Mouse (Mus musculus): Measurements from ENCODE around the gene Tmem206.

Gene Tmem206

DNA sequence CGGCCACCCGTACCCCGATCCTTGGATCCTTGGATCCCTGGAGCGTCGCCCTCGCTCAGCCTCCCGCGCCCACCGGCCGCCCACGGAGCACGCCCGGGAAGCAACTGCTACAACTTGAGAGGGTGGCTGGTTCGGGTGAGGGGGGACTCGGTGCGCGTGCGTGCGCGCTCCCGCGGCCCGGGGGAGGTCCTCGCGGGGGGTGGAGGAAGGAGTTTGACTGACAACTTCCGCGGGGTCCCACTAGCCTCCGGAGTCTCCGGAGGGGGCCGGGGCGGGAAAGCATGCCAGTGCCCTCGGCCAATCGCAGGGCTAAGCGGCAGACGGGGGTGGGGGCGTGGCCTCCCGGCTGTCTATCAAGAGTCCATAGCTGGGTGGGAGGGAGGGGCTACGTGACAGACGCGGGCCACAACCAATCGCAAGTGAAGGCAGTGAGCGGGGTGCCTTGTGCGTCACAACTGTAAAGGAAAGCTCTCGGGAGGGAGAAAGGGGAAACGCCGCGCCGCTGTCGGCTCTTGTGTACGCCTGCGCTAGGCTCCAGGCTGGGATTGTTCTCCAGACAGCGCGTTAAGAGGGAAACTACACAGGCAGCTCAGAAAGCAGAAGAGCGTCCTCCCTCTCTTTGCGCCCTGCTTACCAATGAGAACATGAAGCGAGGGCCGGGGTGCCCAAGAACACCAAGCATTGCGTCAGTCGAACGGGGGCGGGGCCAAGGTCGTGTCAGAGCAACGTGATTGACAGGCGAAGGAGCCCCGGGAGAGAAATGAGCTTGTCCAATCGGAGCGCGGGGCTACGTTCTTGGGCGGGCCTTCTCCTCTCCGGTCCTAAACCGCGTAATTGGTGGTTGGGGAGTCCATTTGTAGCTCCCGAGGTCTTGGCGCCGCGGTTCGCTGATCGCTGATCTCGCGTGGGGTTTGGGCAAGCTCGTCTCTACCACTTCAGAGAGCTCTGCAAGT lies 71.5 kb downstream of the Tmem206 start:
- peak; percentile 98 for DNase-seq (ENCODE audit: low read depth, low spot score)

All from forelimb bud, embryonic 11.5 days (tissue).